Mouse (Mus musculus): ENCODE measurements around the gene Tceal9.
"Not testable (repeated sequence)": the region's sequence is repeated elsewhere in the genome, so short reads cannot be mapped to it uniquely, and the experiment has no call there.

Gene Tceal9

GRCm38 (mm10) chrX:136252023-136252729, 7.3 kb downstream of the Tceal9 start:
- CTCF ChIA-PET, result no interaction called here
- POLR2A ChIA-PET, result interaction anchor here in 3 of 4 experiments (0.6 to 2.9 kb wide), 5 partner anchors 16 to 185 kb away, joined by 3 to 12 read pairs (median 3); no protein-coding TSS in a partner anchor

- ChIA-PET CTCF (no interaction called here), POLR2A (interaction anchor here in 1 of 4 experiments (0.9 to 1.7 kb wide), 5 partner anchors 13 to 96 kb away, joined by 3 to 5 read pairs (median 4); partner anchors contain the start of genes Tceal8 and Tceal9)
Measured at GRCm38 (mm10) chrX:136267720-136268119, 22.8 kb downstream of the Tceal9 start.

GRCm38 (mm10) chrX:136268173-136268572, 23.3 kb downstream of the Tceal9 start:
- CTCF ChIA-PET, result no interaction called here
- POLR2A ChIA-PET, result interaction anchor here in 2 of 4 experiments (0.9 to 2.1 kb wide), 8 partner anchors 13 to 96 kb away, joined by 3 to 8 read pairs (median 4); partner anchors contain the start of genes Tceal8 (in 2 of the 2) and Tceal9 (in 2 of the 2)

- CTCF ChIA-PET, result not testable (repeated sequence)
- POLR2A ChIA-PET, result interaction anchor here in 2 of 4 experiments (0.7 to 2.1 kb wide), 5 partner anchors 23 to 98 kb away, joined by 3 to 8 read pairs (median 4); partner anchors contain the start of genes Tceal9 (in 2 of the 2) and Tceal8 (in 1 of the 2)
Measured at GRCm38 (mm10) chrX:136269743-136270392, 25.0 kb downstream of the Tceal9 start, which contains the start of gene Bex3. TSS of gene Bex3 (plus strand) at chrX:136270253.

- ChIA-PET CTCF (interaction anchor here in 1 of 4 experiments (0.6 kb wide), 1 partner anchor 35 kb away, joined by 3 read pairs; no protein-coding TSS in a partner anchor), POLR2A (interaction anchor here in 3 of 4 experiments (0.5 to 2.7 kb wide), 38 partner anchors 8 to 691 kb away, joined by 3 to 41 read pairs (median 5); partner anchors contain the start of genes Tceal8 (in 3 of the 3), Tceal9 (in 3 of the 3) and Tceal7 (in 2 of the 3))
Measured at GRCm38 (mm10) chrX:136270393-136271111, 25.7 kb downstream of the Tceal9 start.

- POLR2A ChIA-PET, result interaction anchor here in 2 of 4 experiments (0.7 to 1.5 kb wide), 5 partner anchors 21 to 549 kb away, joined by 3 to 6 read pairs (median 3); partner anchors contain the start of gene Tmsb15a (in 1 of the 2)
Measured at GRCm38 (mm10) chrX:136274542-136274941, 29.7 kb downstream of the Tceal9 start.

GRCm38 (mm10) chrX:136275386-136275785, 30.5 kb downstream of the Tceal9 start:
- CTCF ChIA-PET, result no interaction called here
- POLR2A ChIA-PET, result interaction anchor here in 2 of 4 experiments (0.5 to 1.4 kb wide), 2 partner anchors 26 to 29 kb away, joined by 3 read pairs; no protein-coding TSS in a partner anchor

More at GRCm38 (mm10) chrX:136274542-136274941, 29.7 kb downstream of the Tceal9 start:
- CTCF ChIA-PET, result no interaction called here

GRCm38 (mm10) chrX:136277577-136277976, 32.7 kb downstream of the Tceal9 start:
- POLR2A ChIA-PET, result interaction anchor here in 2 of 4 experiments (0.7 to 1.9 kb wide), 2 partner anchors 27 to 122 kb away, joined by 4 to 6 read pairs; no protein-coding TSS in a partner anchor
- CTCF ChIA-PET, result no interaction called here

- ChIA-PET POLR2A (interaction anchor here in 1 of 4 experiments (1.0 to 1.9 kb wide), 2 partner anchors 7 to 28 kb away, joined by 3 to 6 read pairs; no protein-coding TSS in a partner anchor), CTCF (no interaction called here)
Measured at GRCm38 (mm10) chrX:136278401-136278800, 33.5 kb downstream of the Tceal9 start.

- CTCF ChIA-PET, result no interaction called here
- POLR2A ChIA-PET, result interaction anchor here in 1 of 4 experiments (1.0 kb wide), 1 partner anchor 8 kb away, joined by 3 read pairs; no protein-coding TSS in a partner anchor
Measured at GRCm38 (mm10) chrX:136279410-136279809, 34.5 kb downstream of the Tceal9 start.

GRCm38 (mm10) chrX:136290817-136291281, 46.0 kb downstream of the Tceal9 start:
- POLR2A ChIA-PET, result no interaction called here
- CTCF ChIA-PET, result no interaction called here

Measured in embryonic stem cell, embryonic (primary cell).